Mouse (Mus musculus) ES-Bruce4 (cell line): ENCODE measurements at regions not wholly inside any gene's neighbourhood (a gene's known extent, or its start where the extent isn't known, plus 50 kb on each side); places are given as distances from the start of the nearest gene placed in this dataset.

Experiments used
- CTCF ChIP-seq: IDR thresholded peaks from one replicate; pipeline ENCODE4 v1.8.1; 2011; ENCODE audit warnings: low read depth, low read length
- POLR2A ChIP-seq: IDR thresholded peaks from one replicate; pipeline ENCODE4 v1.8.1; 2011; ENCODE audit warnings: low read length; ENCODE audit not compliant: insufficient read depth

DNA sequence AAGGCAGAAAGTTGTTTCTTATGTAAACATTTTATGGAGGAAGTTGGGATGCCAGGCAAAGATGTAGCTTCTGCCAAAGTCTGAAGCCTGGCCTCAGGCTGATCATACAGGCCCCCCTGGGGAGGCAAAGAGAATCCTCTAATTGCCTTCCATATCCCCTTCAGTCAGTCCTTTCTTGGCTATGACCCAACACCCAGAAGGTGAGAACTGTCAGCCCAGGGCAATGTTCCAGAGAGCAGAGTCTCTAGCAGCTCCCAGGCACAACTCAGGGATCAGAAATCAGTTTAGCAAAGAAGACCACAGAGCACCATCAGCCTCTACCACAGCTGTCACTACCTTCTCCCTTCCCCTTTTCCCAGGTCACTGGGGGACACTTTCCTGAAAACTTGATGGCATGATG, 410.9 kb upstream of the Vstm2b start:
- TF ChIP-seq POLR2A, result no peak
- TF ChIP-seq CTCF, result no peak
